Mouse (Mus musculus) bone marrow, adult 2 months (tissue): ENCODE data around the gene Msrb3. TPM values are rescaled to one million over a fixed set of nuclear protein-coding genes. Genes with fewer than 3 reads are reported as not detected.

Experiments used
- H3K27ac ChIP-seq: fragments of 200-500 bp; 2 replicates; pipeline ENCODE4 v1.5.1; 2012; ENCODE audit warnings: low read depth, mild to moderate bottlenecking, control low read depth, inconsistent platforms, low read length; ENCODE audit not compliant: control insufficient read depth, poor library complexity, insufficient read depth
- H3K4me1 ChIP-seq: fragments of 200-500 bp; 2 replicates; pipeline ENCODE4 v1.6.1; 2011; ENCODE audit warnings: low read length; ENCODE audit not compliant: control insufficient read depth, insufficient read depth
- H3K4me3 ChIP-seq: fragments of 200-500 bp; replicated peaks from 2 replicates; pipeline ENCODE3; 2011; ENCODE audit warnings: mild to moderate bottlenecking, low read depth, low read length, control low read depth; ENCODE audit not compliant: control insufficient read depth
- CTCF ChIP-seq: fragments of 200-500 bp; IDR thresholded peaks from 2 replicates; pipeline ENCODE4 v1.5.1; 2011; ENCODE audit warnings: low read length, control low read depth; ENCODE audit not compliant: control insufficient read depth, insufficient read depth
- POLR2A ChIP-seq: fragments of 200-500 bp; IDR thresholded peaks from 2 replicates; pipeline ENCODE4 v1.6.1; 2011; ENCODE audit warnings: low read depth, mild to moderate bottlenecking, control low read depth, low read length, borderline replicate concordance; ENCODE audit not compliant: control insufficient read depth
- WGBS: fragments of 180-500 bp; shearing (Covaris S2); methylation state at CpG from one replicate; pipeline ENCODE4 v1.1.7; 2018; 5-methylcytosine and 5-hydroxymethylcytosine counted together
- polyA plus RNA-seq: library from polyadenylated mRNA; stranded (reverse); fragments of >200 nt; gene quantifications from 2 replicates; pipeline ENCODE4 v1.2.4, GENCODE M21; 2011; ENCODE audit warnings: low replicate concordance; ENCODE audit not compliant: missing spikeins, insufficient read depth, insufficient read length

Msrb3 gene
- polyA plus RNA-seq, 1 experiment: 3.7 TPM

DNA sequence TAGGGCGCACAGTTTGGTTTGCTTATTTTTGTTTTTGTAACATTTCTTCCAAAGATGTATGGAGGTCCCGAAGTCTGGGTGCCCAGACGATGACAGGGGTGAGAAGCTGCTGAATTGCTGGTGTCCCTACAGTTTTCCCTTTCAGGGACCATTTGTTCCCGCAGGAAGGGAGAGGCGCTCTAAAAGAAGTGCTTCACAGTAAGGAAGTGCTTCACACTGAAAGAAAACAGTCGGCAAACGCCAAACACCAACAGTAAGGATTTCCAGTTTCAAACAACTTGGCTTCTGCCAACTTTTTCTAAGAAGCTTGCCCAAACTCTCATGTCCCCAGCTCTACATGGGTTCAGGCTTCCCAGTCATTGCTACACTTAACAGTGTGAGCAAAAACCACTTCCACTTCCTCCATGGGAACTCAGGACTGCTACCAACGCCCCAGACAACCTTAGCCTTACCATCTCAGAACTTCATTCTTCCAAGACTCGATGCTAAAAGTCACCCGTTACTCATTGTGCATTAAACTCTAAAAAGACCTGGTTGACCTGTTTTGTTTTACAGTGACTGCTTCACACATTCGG lies 106.6 kb downstream of the Msrb3 start:
- TF ChIP-seq POLR2A (no peak), CTCF (no peak)
- Histone ChIP-seq H3K27ac (no peak overlapping the region), H3K4me1 (no peaks in the 10 kb centered on the region; the same call in 1 of the 2 replicates), H3K4me3 (no peak overlapping the region)
- WGBS: 39% methylated on average over 11 of the region's 11 CpGs

DNA sequence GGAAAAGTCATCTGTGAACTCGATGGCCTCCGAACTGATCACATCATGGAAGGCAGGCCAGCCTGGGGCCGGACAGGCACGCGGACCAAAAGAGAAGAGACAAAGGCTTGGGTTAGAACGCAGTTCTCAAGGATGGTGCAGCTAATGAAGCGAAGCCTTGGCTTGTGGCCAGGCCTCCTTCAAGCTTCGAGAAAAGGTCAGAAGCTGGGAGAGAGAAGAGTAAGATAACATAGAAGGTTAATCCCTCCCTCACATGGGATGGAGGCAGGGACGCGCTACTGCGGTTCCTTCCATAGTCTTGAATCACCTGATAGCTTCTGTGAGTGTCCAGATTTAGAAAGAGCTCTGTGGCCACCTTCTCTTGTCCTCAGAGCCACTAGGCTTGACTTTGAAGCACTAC lies 107.5 kb downstream of the Msrb3 start:
- Histone ChIP-seq H3K27ac (no peak overlapping the region), H3K4me1 (no peaks in the 10 kb centered on the region; the same call in 1 of the 2 replicates), H3K4me3 (no peak overlapping the region)
- no peak for TF ChIP-seq POLR2A
- no peak for TF ChIP-seq CTCF
- 87% methylated on average over 11 of the region's 11 CpGs for WGBS

DNA sequence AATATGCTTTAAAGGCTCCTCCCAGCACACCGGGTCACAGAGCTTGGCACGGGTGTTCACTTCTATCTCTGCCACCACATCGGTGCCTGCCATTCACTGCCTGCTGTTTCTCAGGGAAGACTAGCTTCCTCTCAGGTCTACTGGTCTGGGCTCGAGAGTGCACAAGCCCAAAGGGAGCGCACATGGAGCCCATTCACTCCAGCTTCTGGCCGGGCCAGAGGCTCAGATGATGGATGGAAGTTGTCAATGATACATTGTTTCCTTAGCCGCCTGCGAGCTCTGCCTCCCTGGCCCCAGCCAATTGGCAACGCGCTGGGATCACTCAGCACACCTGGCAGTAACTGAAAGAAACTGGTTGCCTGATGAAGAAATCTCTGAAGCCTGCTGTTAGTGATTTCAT lies 111.7 kb downstream of the Msrb3 start:
- no peaks in the 10 kb centered on the region; the same call in 1 of the 2 replicates for H3K4me1 ChIP-seq
- no peak overlapping the region for H3K27ac ChIP-seq
- TF ChIP-seq CTCF: no peak
- no peak for TF ChIP-seq POLR2A
- WGBS: 85% methylated on average over 10 of the region's 10 CpGs
- H3K4me3 ChIP-seq: no peak overlapping the region

DNA sequence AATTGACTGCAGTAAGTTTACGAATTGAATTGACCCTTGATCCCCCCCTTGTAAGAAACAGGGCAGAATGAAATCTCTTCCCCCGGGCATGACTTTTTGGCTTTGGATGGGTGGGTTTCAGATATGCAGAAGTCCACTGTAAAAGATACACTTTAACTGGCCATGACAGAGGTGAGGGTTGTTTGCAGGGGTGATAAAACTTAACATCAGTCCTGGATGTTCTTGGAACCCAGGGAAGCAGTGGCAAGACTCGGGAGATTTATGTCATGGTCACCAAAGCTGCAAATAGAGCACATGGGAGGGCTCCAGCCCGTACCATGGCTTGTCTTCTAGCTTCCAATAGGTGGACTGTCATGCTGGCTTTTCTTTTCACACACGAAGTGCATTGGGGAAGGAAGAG lies 114.4 kb downstream of the Msrb3 start:
- TF ChIP-seq CTCF: no peak
- no peak for TF ChIP-seq POLR2A
- Histone ChIP-seq H3K4me3 (no peak overlapping the region), H3K27ac (no peak overlapping the region), H3K4me1 (no peaks in the 10 kb centered on the region)
- WGBS: 67% methylated on average over 5 of the region's 5 CpGs

DNA sequence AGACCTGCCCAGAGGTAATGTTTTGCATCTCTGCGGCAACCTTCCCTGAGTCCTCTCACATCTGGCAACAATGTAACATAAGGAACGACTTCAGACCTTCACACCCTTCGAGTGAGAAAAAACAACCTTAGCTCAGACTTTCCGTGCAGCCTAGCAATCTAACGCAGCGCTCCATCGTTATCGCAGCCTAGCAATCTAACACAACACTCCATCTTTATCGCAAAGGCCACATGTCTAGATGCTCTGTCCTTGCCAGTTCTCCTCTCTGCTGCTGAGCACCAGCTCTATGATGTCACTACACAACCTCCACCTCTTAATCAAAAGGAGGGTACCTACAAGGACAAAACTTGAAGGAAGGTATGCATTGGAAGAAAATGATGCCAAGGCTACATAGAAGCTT lies 115.5 kb downstream of the Msrb3 start:
- TF ChIP-seq POLR2A: no peak
- TF ChIP-seq CTCF: no peak

DNA sequence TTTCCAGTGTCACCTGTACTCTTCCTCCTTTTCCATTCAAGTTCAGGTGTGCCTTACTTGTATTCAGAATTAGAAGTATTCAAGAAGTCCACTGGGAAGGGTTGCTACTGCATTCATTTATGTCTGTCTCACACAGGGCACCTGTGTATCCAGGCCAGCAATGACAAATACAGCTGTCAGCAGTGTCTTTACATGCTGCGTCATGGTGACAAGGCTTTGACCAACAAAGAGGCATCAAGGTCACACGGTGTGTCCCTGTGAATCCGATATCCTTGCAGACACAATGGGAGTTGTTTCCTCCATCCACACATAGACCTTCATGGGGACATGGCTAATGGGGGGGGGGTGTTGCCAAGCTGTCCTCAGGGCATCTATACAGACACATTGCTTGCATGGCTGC lies 121.4 kb downstream of the Msrb3 start:
- WGBS: 86% methylated on average over 3 of the region's 3 CpGs
- Histone ChIP-seq H3K27ac (no peak overlapping the region), H3K4me3 (no peak overlapping the region), H3K4me1 (no peaks in the 10 kb centered on the region; the same call in 1 of the 2 replicates)
- TF ChIP-seq CTCF (no peak), POLR2A (no peak)

More for the DNA sequence above, 115.5 kb downstream of the Msrb3 start:
- 80% methylated on average over 9 of the region's 9 CpGs for WGBS
- H3K27ac ChIP-seq: no peak overlapping the region
- H3K4me1 ChIP-seq: no peaks in the 10 kb centered on the region
- no peak overlapping the region for H3K4me3 ChIP-seq

DNA sequence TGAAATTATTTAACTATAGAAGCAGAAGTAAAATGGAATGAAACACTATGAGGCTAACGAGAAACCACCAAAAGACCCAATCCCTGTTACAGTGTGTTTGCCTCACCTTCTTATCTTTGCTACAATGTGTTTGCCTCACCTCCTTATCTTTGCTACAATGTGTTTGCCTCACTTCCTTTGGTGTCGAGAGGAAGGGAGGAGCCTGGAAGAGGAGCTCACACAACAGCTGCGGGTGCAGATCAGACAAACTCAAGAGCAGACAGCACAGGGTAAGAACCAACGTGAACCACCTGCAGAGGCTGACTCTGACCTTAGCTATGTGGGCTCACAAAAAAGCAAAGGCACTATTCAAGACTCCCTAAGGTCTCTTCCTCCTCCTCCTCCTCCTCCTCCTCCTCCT lies 123.5 kb downstream of the Msrb3 start:
- 26% methylated on average over 4 of the region's 4 CpGs for WGBS
- no peaks in the 10 kb centered on the region; the same call in 1 of the 2 replicates for H3K4me1 ChIP-seq
- H3K27ac ChIP-seq: peak overlapping the region; percentile 48; the same call in 1 of the 2 replicates
- TF ChIP-seq POLR2A: no peak
- TF ChIP-seq CTCF: no peak
- no peak overlapping the region for H3K4me3 ChIP-seq

DNA sequence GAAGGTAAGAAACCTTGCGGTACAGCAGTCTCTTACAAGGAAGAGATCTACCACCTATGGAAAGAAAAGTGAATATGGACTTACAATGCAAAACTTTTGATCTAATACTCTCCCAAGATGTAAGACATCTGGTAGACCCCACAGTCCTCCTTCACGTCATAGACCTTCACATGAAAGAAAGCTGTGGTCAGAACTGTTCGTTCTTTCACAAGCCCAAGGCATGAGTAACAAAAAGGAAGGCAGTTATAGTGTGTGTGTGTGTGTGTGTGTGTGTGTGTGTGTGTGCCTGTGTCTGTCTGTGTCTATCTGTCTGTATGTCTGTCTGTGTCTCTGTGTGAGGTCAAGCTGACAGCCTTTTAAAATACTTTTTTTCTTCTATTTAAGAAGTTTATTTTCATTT lies 131.5 kb downstream of the Msrb3 start:
- 51% methylated on average over 3 of the region's 3 CpGs for WGBS
- no peak overlapping the region for H3K4me3 ChIP-seq
- TF ChIP-seq CTCF (no peak), POLR2A (no peak)
- no peak overlapping the region for H3K27ac ChIP-seq
- no peaks in the 10 kb centered on the region; the same call in 1 of the 2 replicates for H3K4me1 ChIP-seq

DNA sequence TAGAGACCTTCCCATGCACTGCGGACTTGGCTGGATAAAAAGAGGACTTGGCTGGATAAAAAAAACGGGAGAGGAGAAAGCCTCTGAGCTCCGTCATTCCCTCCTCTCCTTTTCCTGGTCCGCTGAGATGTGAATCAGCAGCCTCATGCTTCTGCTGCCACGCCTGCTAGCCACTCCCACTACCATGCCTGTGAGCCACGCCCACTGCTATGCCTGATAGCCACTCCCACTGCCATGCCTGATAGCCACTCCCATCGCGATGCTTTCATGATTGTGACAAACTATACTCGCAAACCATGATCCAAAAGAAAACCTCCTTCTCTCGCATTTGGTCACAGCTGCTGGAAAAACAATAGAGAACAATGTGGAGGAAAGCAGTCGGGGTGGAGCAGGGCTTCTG lies 133.5 kb downstream of the Msrb3 start:
- Histone ChIP-seq H3K27ac (no peak overlapping the region), H3K4me1 (no peaks in the 10 kb centered on the region; the same call in 1 of the 2 replicates), H3K4me3 (no peak overlapping the region)
- 79% methylated on average over 11 of the region's 11 CpGs for WGBS
- TF ChIP-seq POLR2A (no peak), CTCF (no peak)
